Mouse (Mus musculus): ENCODE results near the gene Mtx1.

DNA sequence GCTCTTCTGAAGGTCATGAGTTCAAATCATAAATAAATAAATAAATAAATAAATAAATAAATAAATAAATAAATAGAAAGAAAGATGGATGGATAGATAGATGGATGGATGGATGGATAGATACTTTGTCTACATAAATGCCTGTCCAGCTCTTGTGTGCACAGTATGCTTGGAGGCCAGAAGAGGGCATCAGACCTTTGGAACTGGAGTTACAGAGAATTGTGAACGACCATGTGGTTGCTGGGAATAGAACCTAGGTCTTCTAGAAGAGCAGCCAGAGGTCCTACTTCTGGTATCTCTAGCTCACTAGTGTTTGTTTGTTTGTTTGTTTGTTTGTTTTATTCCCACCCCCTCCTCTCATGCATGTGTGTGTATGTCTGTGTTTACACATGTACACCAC, 33.5 kb downstream of the Mtx1 start:
- TF ChIP-seq CTCF (IDR thresholded peaks at IDR 0.05; ENCODE audit: borderline replicate concordance, control insufficient read depth, extremely low read depth, insufficient read depth, low read length, poor library complexity) (no peak), POLR2A (IDR thresholded peaks at IDR 0.05; ENCODE audit: control insufficient read depth, extremely low read depth, insufficient read depth, low read length, poor library complexity) (no peak)

All from thymus, adult 2 months (tissue).